Mouse (Mus musculus): ENCODE data around the gene Elmo2. TPM values are rescaled to one million over a fixed set of nuclear protein-coding genes. Genes with fewer than 3 reads are reported as not detected.

Elmo2 gene
- polyA plus RNA-seq, 1 experiment = 148 TPM

DNA sequence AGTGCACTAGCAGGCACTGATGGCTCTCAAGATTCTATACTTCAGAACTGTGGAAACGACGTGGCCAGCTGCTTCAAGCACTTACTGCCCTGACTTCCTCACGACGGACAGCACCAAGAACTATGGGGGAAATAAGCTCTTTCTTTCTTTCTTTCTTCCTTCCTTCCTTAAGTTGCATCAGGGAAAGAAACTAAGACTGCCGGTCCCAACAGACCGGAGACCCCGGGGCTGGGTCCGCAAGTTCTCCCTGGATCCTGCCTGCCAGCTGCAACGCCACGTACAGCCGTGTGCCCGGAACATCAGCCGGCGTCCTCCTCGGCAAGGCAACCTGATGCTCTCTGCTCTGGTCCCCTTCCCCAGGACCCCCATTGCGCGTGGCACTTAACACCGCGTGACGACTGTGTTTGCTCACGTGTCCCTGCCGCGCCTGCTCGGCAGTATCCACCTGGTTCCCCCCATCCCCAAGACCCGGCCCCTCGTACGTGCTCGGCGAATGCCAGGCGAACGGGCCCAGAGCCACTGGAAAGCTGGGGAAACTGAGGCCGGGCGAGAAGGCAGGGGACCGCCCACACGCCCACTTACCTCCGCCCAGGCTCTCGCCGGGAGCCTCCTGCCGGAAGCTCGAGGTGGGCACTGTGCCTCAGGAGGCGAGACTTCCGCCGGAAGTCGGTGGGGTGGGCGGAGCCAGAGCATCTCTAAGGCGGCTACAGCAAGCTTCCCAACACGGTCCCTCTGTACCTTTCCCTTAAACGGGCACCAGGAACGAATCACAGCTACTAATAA lies 38.9 kb downstream of the Elmo2 start, which contains the start of gene Slc35c2:
TSS of gene Slc35c2 (minus strand) at position 668 of the 783 bp plus-strand sequence.
- peak; percentile 93 for DNase-seq
- Histone ChIP-seq H3K4me1 (ENCODE audit: control insufficient read depth, insufficient read depth, low read length) (peaks cover 13% of the 10 kb centered on the region), H3K4me3 (replicated peaks; ENCODE audit: extremely low read depth, low read depth, low read length) (peak within 1 kb of the TSS; percentile 81)
- under 1% methylated on average over 49 of the region's 49 CpGs for WGBS
- TF ChIP-seq CTCF (IDR thresholded peaks at IDR 0.05; ENCODE audit: insufficient read depth, low read length) = no peak
- TF ChIP-seq POLR2A (IDR thresholded peaks at IDR 0.05; ENCODE audit: borderline replicate concordance, extremely low read depth, low read depth, low read length) = peak; percentile 62; the same call in 1 of the 2 replicates

GRCm38 (mm10) chr2:165286361-165287201 lies 39.7 kb downstream of the Elmo2 start:
- TF ChIP-seq CTCF (IDR thresholded peaks at IDR 0.05; ENCODE audit: insufficient read depth, low read length) = no peak
- TF ChIP-seq POLR2A (IDR thresholded peaks at IDR 0.05; ENCODE audit: borderline replicate concordance, extremely low read depth, low read depth, low read length) = no peak
- Histone ChIP-seq H3K4me3 (replicated peaks; ENCODE audit: extremely low read depth, low read depth, low read length) (peak overlapping the region; percentile 81), H3K4me1 (ENCODE audit: control insufficient read depth, insufficient read depth, low read length) (peaks cover 13% of the 10 kb centered on the region)
- WGBS = 49% methylated on average over 18 of the region's 18 CpGs
- DNase-seq = no peak

DNA sequence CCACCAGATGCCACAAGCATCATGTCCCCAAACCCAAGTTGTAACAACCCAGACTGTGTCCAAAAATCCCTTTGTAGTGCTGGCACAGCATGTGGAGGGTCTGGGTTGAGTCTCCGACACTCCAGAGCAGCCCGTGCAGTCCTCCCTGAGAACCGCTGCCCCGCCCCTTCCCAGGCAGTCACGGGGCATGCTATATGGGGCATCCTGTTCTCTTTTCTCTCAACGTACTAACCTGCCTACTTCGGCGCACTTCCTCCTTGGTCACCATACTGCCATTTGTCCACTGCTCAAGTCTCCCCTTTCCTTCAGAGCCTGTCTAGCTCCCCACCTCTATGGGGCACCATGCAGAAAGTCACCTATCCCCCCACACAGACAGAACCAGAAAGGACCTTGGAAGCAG lies 40.7 kb downstream of the Elmo2 start:
- WGBS = 68% methylated on average over 8 of the region's 8 CpGs
- Histone ChIP-seq H3K4me3 (replicated peaks; ENCODE audit: extremely low read depth, low read depth, low read length) (no peak overlapping the region), H3K4me1 (ENCODE audit: control insufficient read depth, insufficient read depth, low read length) (peaks cover 13% of the 10 kb centered on the region)
- TF ChIP-seq POLR2A (IDR thresholded peaks at IDR 0.05; ENCODE audit: borderline replicate concordance, extremely low read depth, low read depth, low read length) (no peak), CTCF (IDR thresholded peaks at IDR 0.05; ENCODE audit: insufficient read depth, low read length) (no peak)
- no peak for DNase-seq

DNA sequence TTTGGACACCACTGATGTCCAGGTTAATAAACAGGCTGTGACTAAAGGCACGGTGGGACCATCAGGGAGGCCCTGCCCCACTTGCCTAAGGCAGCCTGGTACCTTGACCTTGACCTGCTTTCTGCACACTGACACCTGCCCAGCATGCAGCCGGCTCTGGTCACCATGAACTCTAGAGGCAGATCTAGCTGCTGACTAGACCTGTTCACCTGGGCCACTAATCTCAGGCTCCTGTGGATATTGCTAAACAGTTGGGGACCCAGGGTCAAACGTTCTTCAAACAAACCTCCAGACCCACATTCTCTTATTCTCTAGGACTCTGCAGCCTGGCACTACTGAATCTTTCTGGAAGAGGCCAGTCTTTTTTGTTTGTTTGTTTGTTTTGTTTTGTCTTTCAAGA lies 41.2 kb downstream of the Elmo2 start:
- 73% methylated on average over 3 of the region's 3 CpGs for WGBS
- Histone ChIP-seq H3K4me3 (replicated peaks; ENCODE audit: extremely low read depth, low read depth, low read length) (no peak overlapping the region), H3K4me1 (ENCODE audit: control insufficient read depth, insufficient read depth, low read length) (peaks cover 13% of the 10 kb centered on the region)
- TF ChIP-seq CTCF (IDR thresholded peaks at IDR 0.05; ENCODE audit: insufficient read depth, low read length) (no peak), POLR2A (IDR thresholded peaks at IDR 0.05; ENCODE audit: borderline replicate concordance, extremely low read depth, low read depth, low read length) (no peak)
- DNase-seq = no peak

GRCm38 (mm10) chr2:165284377-165284776 lies 41.9 kb downstream of the Elmo2 start:
- DNase-seq = no peak
- Histone ChIP-seq H3K4me3 (replicated peaks; ENCODE audit: extremely low read depth, low read depth, low read length) (no peak overlapping the region), H3K4me1 (ENCODE audit: control insufficient read depth, insufficient read depth, low read length) (peaks cover 13% of the 10 kb centered on the region)
- TF ChIP-seq POLR2A (IDR thresholded peaks at IDR 0.05; ENCODE audit: borderline replicate concordance, extremely low read depth, low read depth, low read length) (no peak), CTCF (IDR thresholded peaks at IDR 0.05; ENCODE audit: insufficient read depth, low read length) (no peak)
- WGBS = 84% methylated on average over 7 of the region's 7 CpGs

DNA sequence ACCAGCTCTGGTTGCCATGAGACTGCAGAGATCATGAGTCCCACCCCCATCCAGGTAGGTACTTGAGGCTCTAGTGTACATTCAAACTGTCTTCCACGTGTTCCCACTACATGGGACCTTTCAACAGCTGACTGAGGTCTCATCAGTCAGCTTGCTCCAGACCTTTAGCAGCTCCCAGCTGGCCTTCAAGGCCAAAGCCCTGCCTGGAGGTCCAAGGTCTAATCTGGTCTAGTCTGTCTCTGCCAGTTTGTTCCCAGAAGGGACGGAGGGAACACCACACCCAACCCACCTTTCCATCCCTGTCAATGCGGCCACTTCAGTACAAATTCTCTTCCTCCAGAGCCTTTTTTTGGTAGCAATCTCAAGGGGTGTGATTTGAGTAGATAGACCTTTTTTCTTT lies 42.6 kb downstream of the Elmo2 start:
- 83% methylated on average over 3 of the region's 3 CpGs for WGBS
- Histone ChIP-seq H3K4me3 (replicated peaks; ENCODE audit: extremely low read depth, low read depth, low read length) (no peak overlapping the region), H3K4me1 (ENCODE audit: control insufficient read depth, insufficient read depth, low read length) (peaks cover 10% of the 10 kb centered on the region)
- DNase-seq = no peak
- TF ChIP-seq POLR2A (IDR thresholded peaks at IDR 0.05; ENCODE audit: borderline replicate concordance, extremely low read depth, low read depth, low read length) = no peak
- TF ChIP-seq CTCF (IDR thresholded peaks at IDR 0.05; ENCODE audit: insufficient read depth, low read length) = no peak

- Histone ChIP-seq H3K4me3 (replicated peaks; ENCODE audit: extremely low read depth, low read depth, low read length) (no peak overlapping the region), H3K4me1 (ENCODE audit: control insufficient read depth, insufficient read depth, low read length) (peaks cover 2% of the 10 kb centered on the region)
- TF ChIP-seq CTCF (IDR thresholded peaks at IDR 0.05; ENCODE audit: insufficient read depth, low read length) = no peak
- no peak for TF ChIP-seq POLR2A (IDR thresholded peaks at IDR 0.05; ENCODE audit: borderline replicate concordance, extremely low read depth, low read depth, low read length)
- 40% methylated on average over 5 of the region's 6 CpGs for WGBS
- no peak for DNase-seq
Observed at GRCm38 (mm10) chr2:165281779-165282311, 44.4 kb downstream of the Elmo2 start.

GRCm38 (mm10) chr2:165279351-165279750 lies 46.9 kb downstream of the Elmo2 start:
- WGBS = 84% methylated on average over 10 of the region's 10 CpGs
- Histone ChIP-seq H3K4me1 (ENCODE audit: control insufficient read depth, insufficient read depth, low read length) (no peaks in the 10 kb centered on the region), H3K4me3 (replicated peaks; ENCODE audit: extremely low read depth, low read depth, low read length) (no peak overlapping the region)
- no peak for DNase-seq
- no peak for TF ChIP-seq CTCF (IDR thresholded peaks at IDR 0.05; ENCODE audit: insufficient read depth, low read length)
- no peak for TF ChIP-seq POLR2A (IDR thresholded peaks at IDR 0.05; ENCODE audit: borderline replicate concordance, extremely low read depth, low read depth, low read length)

- no peaks in the 10 kb centered on the region for H3K4me1 ChIP-seq (ENCODE audit: control insufficient read depth, insufficient read depth, low read length)
- no peak overlapping the region for H3K4me3 ChIP-seq (replicated peaks; ENCODE audit: extremely low read depth, low read depth, low read length)
- no peak for TF ChIP-seq POLR2A (IDR thresholded peaks at IDR 0.05; ENCODE audit: borderline replicate concordance, extremely low read depth, low read depth, low read length)
- TF ChIP-seq CTCF (IDR thresholded peaks at IDR 0.05; ENCODE audit: insufficient read depth, low read length) = no peak
- no peak for DNase-seq
- 84% methylated on average over 5 of the region's 5 CpGs for WGBS
Observed at GRCm38 (mm10) chr2:165277188-165277740, 49.0 kb downstream of the Elmo2 start.

Measured in lung, adult 2 months (tissue).